Mouse (Mus musculus) small intestine, adult 2 months (tissue): ENCODE results near the gene Mtus2. TPM values are rescaled to one million over a fixed set of nuclear protein-coding genes. Genes with fewer than 3 reads are reported as not detected.

Source experiments
- H3K27ac ChIP-seq: fragments of 200-500 bp; 2 replicates; pipeline ENCODE4 v1.5.1; 2012; ENCODE audit warnings: low read depth, low read length, control low read depth, inconsistent platforms; ENCODE audit not compliant: insufficient read depth
- H3K27me3 ChIP-seq: fragments of 200-500 bp; 2 replicates; pipeline ENCODE4 v1.6.1; 2012; ENCODE audit warnings: mild to moderate bottlenecking, moderate library complexity, low read length, inconsistent platforms; ENCODE audit not compliant: control insufficient read depth, insufficient read depth
- H3K36me3 ChIP-seq: fragments of 200-500 bp; 2 replicates; pipeline ENCODE4 v1.6.1; 2012; ENCODE audit warnings: mild to moderate bottlenecking, low read length, control low read depth, inconsistent platforms; ENCODE audit not compliant: control insufficient read depth, insufficient read depth
- H3K4me1 ChIP-seq: fragments of 200-500 bp; 2 replicates; pipeline ENCODE4 v1.6.1; 2012; ENCODE audit warnings: low read length, inconsistent platforms, mixed read lengths; ENCODE audit not compliant: control insufficient read depth, insufficient read depth, insufficient read length
- H3K4me3 ChIP-seq: fragments of 200-500 bp; 2 replicates; pipeline ENCODE4 v1.5.1; 2012; ENCODE audit warnings: low read depth, mild to moderate bottlenecking, control low read depth, inconsistent platforms, low read length, moderate library complexity
- CTCF ChIP-seq: fragments of 200-500 bp; IDR thresholded peaks from 2 replicates; pipeline ENCODE4 v1.5.1; 2012; ENCODE audit warnings: low read depth, mild to moderate bottlenecking, control low read depth, inconsistent platforms, low read length, moderate library complexity, mixed read lengths; ENCODE audit not compliant: insufficient replicate concordance, insufficient read length; ENCODE audit errors: extremely low read depth
- POLR2A ChIP-seq: fragments of 200-500 bp; IDR thresholded peaks from 2 replicates; pipeline ENCODE4 v1.6.1; 2012; ENCODE audit warnings: low read depth, mild to moderate bottlenecking, control low read depth, inconsistent platforms, low read length, moderate library complexity
- WGBS: fragments of 180-500 bp; shearing (Covaris S2); methylation state at CpG from one replicate; pipeline ENCODE4 v1.1.7; 2018; 5-methylcytosine and 5-hydroxymethylcytosine counted together
- polyA plus RNA-seq: library from polyadenylated mRNA; depleted of rRNA; stranded (reverse); fragments of >200 nt; gene quantifications from 2 replicates; pipeline ENCODE4 v1.2.3, GENCODE M21; 2012

Gene Mtus2
- polyA plus RNA-seq, 1 experiment: 1.8 TPM

DNA sequence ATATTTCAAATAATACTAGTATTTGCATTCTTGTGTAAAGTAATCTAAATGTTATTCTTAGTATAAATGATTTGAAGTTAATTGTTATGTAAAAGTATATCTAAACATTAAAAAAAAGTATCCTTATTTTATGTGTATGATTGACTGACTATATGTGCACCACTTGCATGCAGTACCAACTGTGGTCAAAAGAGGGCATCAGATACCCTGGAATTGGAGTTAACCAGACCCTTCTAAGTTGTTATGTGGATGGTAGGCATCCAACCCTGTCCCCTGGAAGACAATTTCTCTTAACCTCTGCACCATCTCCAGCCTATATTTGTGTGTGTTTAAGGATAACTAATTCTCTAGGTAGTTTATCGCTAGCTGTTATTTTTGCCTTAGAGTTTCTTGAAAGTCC is 126.4 kb downstream of the Mtus2 start:
- no peak for TF ChIP-seq POLR2A
- no peak for TF ChIP-seq CTCF
- Histone ChIP-seq H3K4me3 (no peak overlapping the region), H3K4me1 (no peaks in the 10 kb centered on the region), H3K27me3 (no peaks in the 10 kb centered on the region), H3K27ac (no peak overlapping the region), H3K36me3 (no peaks in the 10 kb centered on the region)
- 98% methylated on average over 1 of the region's 1 CpGs for WGBS

DNA sequence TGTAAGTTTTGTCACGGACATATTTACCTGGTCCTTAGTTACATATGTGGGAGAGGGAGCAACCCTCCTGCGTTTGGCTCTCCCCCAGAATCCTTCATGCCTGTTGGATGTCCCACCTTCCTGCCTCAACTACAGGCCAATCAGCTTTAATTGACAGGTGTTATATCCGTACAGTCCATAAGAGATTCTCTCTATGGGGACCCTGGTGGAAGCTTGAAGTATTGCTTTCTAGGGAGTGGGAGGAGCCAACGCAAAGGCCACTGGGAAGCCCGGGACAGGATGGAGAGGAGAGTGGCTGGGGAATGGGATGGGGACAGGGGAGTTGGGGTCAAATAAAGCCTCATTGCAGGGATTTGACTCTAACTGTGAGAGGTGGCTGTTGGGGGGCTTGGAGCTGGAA is 127.6 kb downstream of the Mtus2 start:
- no peak overlapping the region for H3K4me3 ChIP-seq
- H3K27ac ChIP-seq: no peak overlapping the region
- TF ChIP-seq CTCF (no peak), POLR2A (no peak)
- H3K27me3 ChIP-seq: no peaks in the 10 kb centered on the region
- no peaks in the 10 kb centered on the region for H3K36me3 ChIP-seq
- H3K4me1 ChIP-seq: no peaks in the 10 kb centered on the region
- 86% methylated on average over 5 of the region's 5 CpGs for WGBS

DNA sequence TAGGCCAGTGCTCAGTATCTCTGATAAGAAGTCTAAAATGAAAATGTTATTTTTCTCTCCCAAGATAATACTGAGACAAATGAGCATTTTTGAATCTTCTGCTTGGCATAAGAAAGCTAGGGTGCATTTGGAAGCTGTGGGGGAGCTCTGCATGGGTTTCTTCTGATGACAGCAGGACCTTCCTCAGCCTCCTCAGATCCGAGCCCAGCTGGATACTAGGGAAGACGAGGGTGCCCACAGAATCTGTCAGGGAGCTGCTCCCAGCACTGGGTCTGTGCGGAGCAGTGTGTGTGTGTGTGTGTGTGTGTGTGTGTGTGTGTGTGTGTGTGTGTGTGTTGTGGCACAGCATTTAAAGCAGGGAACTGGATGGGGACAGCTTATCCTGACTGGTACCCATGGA is 130.7 kb downstream of the Mtus2 start:
- H3K27me3 ChIP-seq: no peaks in the 10 kb centered on the region
- 83% methylated on average over 3 of the region's 3 CpGs for WGBS
- no peak for TF ChIP-seq CTCF
- no peak for TF ChIP-seq POLR2A
- H3K36me3 ChIP-seq: no peaks in the 10 kb centered on the region
- no peak overlapping the region for H3K27ac ChIP-seq
- H3K4me1 ChIP-seq: no peaks in the 10 kb centered on the region
- H3K4me3 ChIP-seq: no peak overlapping the region

DNA sequence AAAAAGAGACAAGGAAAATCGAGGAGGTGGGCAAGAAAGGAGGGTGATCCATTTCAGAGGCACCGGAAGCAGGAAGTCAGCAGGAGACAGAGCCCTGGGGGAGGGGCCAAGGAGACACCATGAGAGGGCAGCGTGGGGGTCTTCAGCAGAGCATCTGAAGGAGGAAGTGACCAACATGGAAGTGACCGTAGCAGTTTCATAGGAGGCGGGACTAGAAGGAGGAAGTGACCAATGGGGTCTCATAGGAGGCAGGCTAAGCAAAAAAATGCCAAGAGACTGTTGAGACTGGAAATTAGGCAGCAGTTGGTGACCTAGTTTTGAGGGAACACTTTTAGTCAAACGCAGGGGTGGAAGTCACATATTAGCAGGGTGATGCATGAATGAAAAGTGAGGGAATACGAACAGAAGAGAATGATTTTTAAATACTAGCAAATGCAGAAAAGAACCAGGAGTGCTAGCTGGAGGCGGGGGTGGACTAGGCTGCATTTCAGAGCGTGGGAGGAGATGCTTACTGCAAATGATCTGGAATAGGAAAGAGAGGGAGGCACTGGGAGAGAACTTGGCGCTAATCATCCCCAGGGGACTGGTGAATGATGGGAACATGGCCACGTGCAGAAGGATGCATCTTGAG is 133.2 kb downstream of the Mtus2 start:
- 76% methylated on average over 11 of the region's 11 CpGs for WGBS
- no peak for TF ChIP-seq POLR2A
- no peak for TF ChIP-seq CTCF
- no peaks in the 10 kb centered on the region for H3K36me3 ChIP-seq
- no peak overlapping the region for H3K27ac ChIP-seq
- no peak overlapping the region for H3K4me3 ChIP-seq
- no peaks in the 10 kb centered on the region for H3K27me3 ChIP-seq
- H3K4me1 ChIP-seq: no peaks in the 10 kb centered on the region

DNA sequence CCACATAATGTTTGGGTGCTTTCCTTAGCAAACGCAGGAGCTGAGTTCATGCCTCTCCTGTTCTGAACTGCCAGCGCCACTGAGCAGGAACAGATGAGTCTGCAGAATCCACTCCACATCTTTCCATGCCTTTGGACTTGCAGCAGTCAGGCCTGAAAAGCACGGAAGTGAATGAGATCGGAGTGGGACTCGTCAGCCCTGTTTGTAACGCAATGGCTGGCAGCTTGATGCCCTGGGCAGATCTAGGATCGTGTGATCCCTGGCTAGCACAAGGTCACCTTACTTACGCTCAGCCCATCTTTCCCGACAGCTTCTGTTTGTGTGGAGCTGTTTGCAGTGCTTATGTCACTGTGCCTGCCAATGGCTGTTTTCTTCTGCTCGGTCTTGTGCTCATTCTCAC is 137.5 kb downstream of the Mtus2 start:
- H3K4me3 ChIP-seq: no peak overlapping the region
- H3K36me3 ChIP-seq: no peaks in the 10 kb centered on the region
- no peaks in the 10 kb centered on the region for H3K4me1 ChIP-seq
- TF ChIP-seq POLR2A (no peak), CTCF (no peak)
- WGBS: 52% methylated on average over 10 of the region's 10 CpGs
- no peak overlapping the region for H3K27ac ChIP-seq
- H3K27me3 ChIP-seq: no peaks in the 10 kb centered on the region

DNA sequence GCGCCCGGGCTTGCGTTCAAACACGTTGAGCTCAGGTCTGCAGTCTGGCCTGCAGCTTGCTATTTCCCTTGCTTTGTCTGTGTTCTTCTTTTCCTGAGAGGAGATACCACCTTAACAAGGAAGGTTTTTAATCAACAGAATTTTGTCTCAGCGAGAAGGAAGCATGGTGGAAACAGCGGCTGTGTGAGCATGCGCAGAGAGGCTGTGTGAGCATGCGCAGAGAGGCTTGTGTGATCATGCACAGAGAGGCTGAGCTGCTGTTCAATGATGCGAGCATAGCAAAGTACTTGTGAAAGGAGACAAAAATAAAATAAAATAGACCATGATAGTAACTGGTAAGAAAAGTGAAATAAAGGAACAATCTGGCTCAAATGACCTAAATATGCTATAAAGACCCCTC is 142.2 kb downstream of the Mtus2 start:
- Histone ChIP-seq H3K27me3 (no peaks in the 10 kb centered on the region), H3K36me3 (no peaks in the 10 kb centered on the region), H3K27ac (no peak overlapping the region), H3K4me1 (no peaks in the 10 kb centered on the region), H3K4me3 (no peak overlapping the region)
- TF ChIP-seq CTCF: no peak
- no peak for TF ChIP-seq POLR2A
- WGBS: 91% methylated on average over 9 of the region's 9 CpGs

DNA sequence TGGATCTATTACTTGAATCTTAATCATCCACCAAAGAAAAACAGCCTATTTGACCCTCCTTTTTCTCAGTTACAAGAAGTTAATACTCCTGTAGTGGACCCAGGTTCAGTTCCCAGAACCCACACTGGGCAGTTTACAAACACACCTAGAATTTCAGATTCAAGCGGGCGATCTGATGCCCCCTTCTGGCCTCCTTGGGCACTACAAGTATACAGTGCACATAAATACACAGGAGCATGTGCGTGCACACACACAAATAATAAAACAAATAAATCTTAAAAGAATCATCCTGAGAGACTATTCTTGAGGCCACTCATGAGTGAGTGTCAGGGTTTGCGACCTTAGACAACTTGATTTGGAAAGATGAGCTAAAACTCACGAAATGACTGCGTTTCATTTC is 150.2 kb downstream of the Mtus2 start:
- 89% methylated on average over 6 of the region's 6 CpGs for WGBS
- H3K36me3 ChIP-seq: no peaks in the 10 kb centered on the region

DNA sequence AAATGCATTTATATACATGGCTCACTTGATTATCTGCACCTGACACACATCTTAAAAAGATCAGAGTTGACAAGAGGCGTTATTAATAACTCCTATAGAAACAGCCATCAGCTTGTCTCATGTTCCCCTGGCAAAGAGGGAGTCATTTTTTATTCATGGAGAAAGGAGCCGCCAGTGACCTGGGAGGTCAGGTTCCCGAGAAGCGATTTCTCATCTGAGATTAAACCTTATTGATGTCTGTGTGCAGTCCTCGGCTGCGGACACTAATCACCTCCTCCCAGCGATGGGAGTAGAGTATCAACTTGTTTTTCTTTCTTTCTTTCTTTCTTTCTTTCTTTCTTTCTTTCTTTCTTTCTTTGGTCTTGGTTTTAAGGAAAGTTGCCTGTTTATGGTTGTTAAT is 150.8 kb downstream of the Mtus2 start:
- TF ChIP-seq POLR2A (no peak), CTCF (no peak)
- H3K4me1 ChIP-seq: no peaks in the 10 kb centered on the region
- no peaks in the 10 kb centered on the region for H3K36me3 ChIP-seq
- H3K27me3 ChIP-seq: no peaks in the 10 kb centered on the region
- 63% methylated on average over 7 of the region's 7 CpGs for WGBS
- no peak overlapping the region for H3K27ac ChIP-seq
- no peak overlapping the region for H3K4me3 ChIP-seq

More for the DNA sequence above, 150.2 kb downstream of the Mtus2 start:
- H3K4me1 ChIP-seq: no peaks in the 10 kb centered on the region
- no peak overlapping the region for H3K4me3 ChIP-seq
- no peak for TF ChIP-seq POLR2A
- TF ChIP-seq CTCF: no peak
- H3K27ac ChIP-seq: no peak overlapping the region
- no peaks in the 10 kb centered on the region for H3K27me3 ChIP-seq
